Mouse (Mus musculus): ENCODE measurements around the gene Ly9.
A peak's percentile ranks its signal among the peaks of the same experiment; 100 is the strongest.

Ly9 gene

GRCm38 (mm10) chr1:171604686-171605085, 2.5 kb downstream of the Ly9 start:
- no peak for DNase-seq (ENCODE audit: extremely low read depth, low read depth)

GRCm38 (mm10) chr1:171584584-171584983, 22.6 kb downstream of the Ly9 start:
- peak; percentile 85 for DNase-seq (ENCODE audit: extremely low read depth, low read depth)

DNA sequence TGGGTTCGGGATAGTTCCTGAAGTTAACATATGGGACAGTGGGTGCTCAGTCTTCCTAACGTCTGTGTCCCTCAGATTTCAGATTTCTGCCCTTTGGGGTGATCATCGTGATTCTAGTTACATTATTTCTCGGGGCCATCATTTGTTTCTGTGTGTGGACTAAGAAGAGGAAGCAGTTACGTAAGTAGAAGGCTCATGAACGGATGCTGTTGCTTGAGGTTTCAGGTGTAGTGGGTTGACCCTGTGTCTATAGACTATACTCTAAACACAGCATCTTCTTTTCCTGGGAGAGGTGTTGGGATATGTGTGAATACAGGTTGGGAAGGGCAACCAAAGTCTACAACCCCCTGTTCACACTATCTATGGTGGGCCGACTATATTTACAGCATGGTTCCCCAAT, 30.0 kb downstream of the Ly9 start:
- no peak for DNase-seq (ENCODE audit: extremely low read depth, low read depth)

DNA sequence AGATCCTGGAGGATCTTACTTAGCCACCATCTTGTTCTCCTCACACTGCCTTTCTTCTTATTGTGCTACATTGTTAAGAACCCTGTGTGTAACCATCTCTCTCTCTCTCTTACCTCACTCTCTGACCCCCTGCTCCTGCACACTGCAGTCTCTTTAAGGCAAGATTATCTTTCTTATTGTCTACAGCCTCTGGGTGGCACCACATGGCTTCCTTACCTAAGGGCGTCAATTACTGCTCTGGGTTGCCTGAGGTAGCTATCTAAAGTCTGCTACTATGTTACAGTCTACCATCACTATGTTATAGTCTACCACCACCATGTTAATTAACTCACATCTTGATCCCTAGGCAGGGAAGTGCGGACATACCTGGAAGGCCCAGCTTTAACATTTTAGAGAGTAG, 38.8 kb downstream of the Ly9 start:
- DNase-seq (ENCODE audit: extremely low read depth, low read depth) = no peak

- DNase-seq (ENCODE audit: extremely low read depth, low read depth) = peak; percentile 78
These were observed 40.4 kb downstream of the Ly9 start for GRCm38 (mm10) chr1:171566777-171567176.

DNA sequence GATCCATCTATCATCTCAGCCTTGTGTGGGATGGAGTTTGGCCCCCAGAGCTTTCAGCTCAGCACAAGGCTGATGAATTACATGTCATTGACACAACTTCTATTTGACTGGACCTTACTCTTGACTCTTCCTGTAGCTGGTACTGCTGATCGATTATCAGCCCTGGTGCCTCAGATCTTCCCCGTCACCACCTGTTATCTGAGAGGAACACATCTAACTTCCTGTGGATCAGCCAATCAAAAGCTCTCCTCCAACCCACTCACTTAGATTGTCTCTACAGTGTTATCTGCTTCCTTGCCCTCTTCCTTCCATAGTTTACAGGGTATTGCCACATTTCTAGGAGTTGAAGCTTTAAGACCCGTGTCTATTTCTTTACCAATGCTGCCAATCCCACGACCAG, 41.3 kb downstream of the Ly9 start:
- DNase-seq (ENCODE audit: extremely low read depth, low read depth) = no peak

DNA sequence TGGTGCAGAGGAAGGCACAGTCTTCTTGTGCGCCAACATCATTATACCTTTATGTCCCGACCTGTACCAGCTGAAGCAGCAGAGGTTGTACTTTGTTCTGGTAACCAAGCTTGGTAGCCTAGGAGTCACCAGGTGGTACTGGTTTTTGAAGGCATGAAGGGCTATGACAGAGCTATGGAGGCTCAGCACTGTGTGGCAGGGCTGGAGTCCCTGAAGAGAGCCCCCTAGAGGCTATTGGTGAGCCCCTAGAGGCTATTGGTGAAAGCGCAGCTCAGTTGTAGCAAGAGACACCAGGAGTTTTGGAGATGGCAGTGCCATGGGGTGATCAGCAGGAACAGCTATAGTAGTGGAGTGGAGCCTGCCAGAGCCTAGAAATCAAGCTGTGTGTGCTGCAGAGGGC, 43.0 kb downstream of the Ly9 start:
- peak; percentile 77 for DNase-seq (ENCODE audit: extremely low read depth, low read depth)

DNA sequence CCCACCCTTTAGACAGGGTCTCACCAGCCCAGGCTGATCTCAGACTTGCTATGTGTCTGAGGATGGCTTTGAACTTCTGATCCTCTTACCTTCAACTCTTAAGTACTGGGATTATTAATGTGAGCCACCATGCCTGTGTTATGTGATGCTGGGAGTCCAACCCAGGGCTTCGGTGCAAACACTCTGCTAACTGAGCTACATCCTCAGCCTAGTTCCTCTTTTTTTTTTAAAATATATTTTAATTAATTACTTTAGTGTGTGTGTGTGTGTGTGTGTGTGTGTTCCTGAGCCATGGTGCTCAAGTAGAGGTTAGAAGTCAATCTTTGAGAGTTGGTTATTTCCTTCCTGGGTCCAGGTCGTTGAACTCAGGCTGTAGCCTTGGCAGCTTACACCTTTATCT, 44.2 kb downstream of the Ly9 start:
- DNase-seq (ENCODE audit: extremely low read depth, low read depth) = no peak

DNA sequence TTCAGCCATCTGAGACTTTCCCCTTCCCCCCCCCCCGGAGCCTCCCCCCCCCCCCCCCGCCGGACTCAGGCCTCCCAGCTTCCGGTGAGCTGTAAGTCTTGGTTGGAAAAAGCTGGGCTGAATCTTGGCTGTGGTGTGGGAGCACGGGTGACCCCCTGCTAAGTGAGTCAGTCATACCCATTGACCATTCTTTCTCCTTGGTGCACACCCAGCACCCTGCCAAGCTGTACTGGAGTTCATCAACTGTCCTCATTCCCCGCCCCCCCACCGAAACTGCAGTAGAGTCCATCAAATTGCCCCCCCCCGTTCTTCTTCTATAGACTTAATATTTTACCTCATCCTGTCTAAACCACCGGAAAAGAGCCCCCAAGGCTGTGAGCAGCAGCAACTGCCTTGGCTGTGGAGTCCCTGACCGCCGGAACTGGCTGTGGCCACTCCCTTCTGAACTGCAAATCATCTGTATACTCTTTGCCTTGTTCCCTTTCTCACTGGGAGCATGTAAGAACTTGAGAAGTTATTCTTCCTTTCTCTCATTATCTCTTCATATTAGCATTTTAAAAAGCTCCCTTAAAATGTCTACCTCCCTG, 45.5 kb downstream of the Ly9 start:
- DNase-seq (ENCODE audit: extremely low read depth, low read depth) = no peak

- peak; percentile 49 for DNase-seq (ENCODE audit: extremely low read depth, low read depth)
These were observed 46.0 kb downstream of the Ly9 start for GRCm38 (mm10) chr1:171561200-171561599.

- DNase-seq (ENCODE audit: extremely low read depth, low read depth) = no peak
These were observed 46.9 kb downstream of the Ly9 start for GRCm38 (mm10) chr1:171560262-171560661.

DNA sequence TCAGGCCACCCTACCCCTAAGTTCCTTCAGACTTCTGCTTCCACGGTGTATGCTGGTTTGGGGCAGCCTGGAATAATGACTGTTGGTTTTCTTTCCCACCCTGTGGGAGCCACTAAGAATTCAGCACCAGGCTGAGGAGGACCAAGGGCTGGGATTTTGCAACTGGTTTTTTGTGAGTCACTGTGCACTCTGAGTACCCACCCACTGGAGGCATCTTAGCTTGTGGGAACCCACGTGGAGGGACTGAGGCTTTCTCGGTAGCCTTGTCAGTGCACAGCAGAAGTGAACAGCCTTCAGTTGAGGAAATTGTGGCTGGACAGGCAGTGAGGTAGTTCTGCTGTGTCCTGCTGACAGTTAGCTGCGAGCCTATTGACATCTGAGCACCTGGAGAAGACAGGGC, 48.3 kb downstream of the Ly9 start, which contains the start of gene Cd244a:
Gene Cd244a (plus strand): TSS at position 296 of the 400 bp plus-strand sequence.
- DNase-seq (ENCODE audit: extremely low read depth, low read depth) = no peak

DNA sequence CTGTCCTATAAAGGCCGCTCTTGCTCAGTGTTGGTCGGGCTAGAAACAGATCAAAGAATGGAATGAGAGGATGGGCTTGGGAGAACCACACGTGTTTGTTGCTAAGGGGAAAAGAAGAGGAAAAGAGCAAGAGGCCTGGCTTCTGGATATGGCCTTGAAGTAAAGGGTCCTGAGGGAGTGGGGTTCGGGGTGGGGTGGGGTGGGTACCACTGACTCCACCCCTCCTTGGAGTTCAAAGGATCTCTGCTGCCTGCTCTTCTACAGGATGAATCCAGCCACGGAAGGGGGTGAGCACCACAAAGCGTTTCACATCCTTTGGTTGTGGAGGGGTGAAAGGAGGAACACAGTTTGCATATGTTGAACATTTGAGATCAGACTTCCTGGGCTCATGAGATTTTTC, 48.8 kb downstream of the Ly9 start:
- no peak for DNase-seq (ENCODE audit: extremely low read depth, low read depth)

- no peak for DNase-seq (ENCODE audit: extremely low read depth, low read depth)
These were observed 50.8 kb downstream of the Ly9 start for GRCm38 (mm10) chr1:171556366-171556765.

DNA sequence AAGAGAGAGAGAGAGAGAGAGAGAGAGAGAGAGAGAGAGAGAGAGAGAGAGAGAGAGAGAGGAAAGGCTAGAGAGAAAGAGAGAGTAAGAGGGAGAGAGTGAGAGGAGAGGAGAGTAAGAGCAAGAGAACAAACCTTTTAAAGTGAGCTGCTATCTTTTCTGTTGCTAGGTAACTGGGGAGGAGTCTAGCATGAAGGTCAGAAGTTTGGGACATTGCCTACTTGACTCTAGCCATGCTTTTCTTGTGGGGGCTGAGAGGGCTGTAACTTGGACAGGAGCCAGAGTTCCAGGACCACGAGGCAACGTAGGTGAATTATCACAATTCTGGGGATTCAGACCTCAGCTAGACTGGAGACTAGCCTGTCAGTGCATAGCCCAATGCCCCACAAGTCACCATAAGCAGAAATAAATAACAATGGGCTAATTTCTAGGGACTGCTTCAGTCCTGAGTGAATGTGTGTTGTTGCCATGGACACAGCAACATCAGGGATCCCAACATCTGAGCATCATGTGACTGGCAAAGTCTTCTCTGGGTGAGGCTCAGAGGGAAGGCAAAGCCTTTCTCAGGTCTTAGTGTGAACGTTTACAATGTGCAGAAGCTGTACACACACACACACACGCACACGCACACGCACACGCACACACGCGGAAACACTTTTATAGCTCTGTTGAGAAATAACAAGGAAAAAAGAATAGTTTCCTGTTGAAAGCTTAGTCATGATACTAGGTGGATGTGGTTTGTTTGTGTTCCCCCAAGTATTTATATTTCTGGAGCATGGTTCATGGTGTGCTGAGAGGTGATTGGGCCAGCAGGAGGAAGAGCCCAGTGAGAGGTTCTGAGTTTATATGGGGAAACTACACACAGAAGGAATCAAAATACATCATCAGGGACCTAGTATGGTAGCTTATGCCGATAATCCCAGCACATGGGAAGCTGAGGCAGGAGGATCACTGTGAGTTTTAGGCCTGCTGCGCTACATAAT, 53.6 kb downstream of the Ly9 start:
- no peak for DNase-seq (ENCODE audit: extremely low read depth, low read depth)

DNA sequence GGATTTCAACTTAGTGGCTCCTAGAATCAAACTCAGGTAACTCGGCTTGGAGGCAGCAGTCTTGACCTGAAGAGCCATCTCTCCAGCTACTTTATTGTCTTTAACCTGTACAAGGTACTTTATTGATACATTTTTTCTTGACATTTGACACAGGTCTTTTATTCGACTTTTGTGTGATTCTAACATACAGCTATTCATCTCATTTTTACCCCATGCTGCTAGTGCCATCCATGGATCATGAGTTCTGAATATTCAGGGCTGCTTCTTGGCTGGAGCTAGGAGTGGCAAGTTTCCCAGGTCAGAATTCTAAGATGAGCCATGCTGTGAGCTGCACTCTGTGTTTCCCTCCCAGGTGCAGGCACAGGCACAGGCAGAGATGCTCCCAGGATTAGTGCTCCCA, 55.0 kb downstream of the Ly9 start:
- DNase-seq (ENCODE audit: extremely low read depth, low read depth) = no peak

DNA sequence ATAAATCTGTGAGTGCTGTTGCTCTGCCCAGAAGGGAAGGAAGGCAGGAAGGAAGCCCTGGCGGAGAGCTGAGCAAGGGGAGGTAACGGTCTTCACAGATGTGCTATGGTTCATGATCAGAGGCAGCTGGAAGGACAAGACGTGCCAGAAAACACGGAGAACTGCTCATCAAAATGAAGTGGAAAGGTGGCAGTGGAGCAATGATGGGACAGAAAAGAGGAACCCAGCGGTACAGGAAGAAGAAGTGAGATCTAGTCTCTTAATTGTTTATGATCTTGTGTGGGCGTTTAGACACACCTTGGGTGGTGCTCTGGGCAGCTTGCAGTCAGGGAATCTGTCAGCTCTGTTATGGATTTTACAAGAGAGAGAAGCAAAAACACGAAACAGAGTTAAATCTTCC, 55.9 kb downstream of the Ly9 start:
- DNase-seq (ENCODE audit: extremely low read depth, low read depth) = peak; percentile 52

DNA sequence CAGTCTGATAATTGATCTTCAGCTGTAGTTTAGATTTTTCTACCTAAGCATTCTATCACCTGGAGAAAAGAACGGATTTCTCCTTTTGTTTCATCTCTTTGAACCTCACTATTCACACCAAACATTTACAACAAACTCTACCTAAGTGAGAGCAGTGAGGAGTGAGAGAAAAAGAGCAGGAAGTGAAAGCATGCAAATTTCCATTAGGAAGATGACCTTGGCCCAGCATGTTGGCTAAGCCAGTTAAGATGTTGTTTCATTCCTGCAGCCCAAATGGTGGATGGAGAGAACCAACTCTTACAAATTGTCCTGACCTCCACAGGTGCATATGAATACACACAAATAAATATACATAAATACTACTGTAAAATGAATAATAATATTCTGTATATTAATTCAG, 66.5 kb downstream of the Ly9 start:
- no peak for DNase-seq (ENCODE audit: extremely low read depth, low read depth)
